In the genomic region with DNA sequence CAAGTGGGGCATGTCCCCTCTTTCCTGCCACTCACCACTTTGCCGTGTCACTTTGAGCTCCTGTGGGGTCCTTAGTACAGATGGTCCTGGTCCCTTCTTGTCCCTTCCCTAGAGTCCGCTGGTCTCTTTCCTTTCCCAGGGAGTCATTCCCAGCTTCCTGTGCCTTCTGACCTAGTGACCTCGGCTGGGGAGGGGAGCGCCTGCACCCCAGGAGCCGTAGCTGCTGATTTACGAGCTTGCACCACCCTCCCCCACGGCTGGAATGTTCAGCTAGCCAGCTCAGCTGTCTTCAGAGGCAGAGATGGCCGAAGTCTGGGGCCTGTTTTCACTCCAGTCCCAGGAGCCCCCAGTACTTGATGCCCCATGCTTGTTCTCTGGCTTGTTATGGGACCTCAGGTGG, we compare ENCODE assay signal across 8 mouse cellular contexts. TPM values are rescaled to one million over a fixed set of nuclear protein-coding genes. Genes with fewer than 3 reads are reported as not detected.
DNase-seq lines count a peak whose midpoint lies in the region; ATAC-seq lines count a peak whose summit lies in the region.

No protein-coding gene starts in this region.

- H3K36me3 ChIP-seq in embryonic facial prominence, embryonic 11.5 days (replicated peaks; ENCODE audit: control insufficient read depth, insufficient read depth, low read depth, low read length): no peaks in the 10 kb centered on the region
- no peaks in the 10 kb centered on the region for H3K36me3 ChIP-seq in liver, embryonic 16.5 days (ENCODE audit: control insufficient read depth, insufficient read depth)
- H3K36me3 ChIP-seq in midbrain, embryonic 13.5 days: no peaks in the 10 kb centered on the region
- no peaks in the 10 kb centered on the region for H3K36me3 ChIP-seq in forebrain, embryonic 13.5 days (ENCODE audit: poor library complexity, severe bottlenecking)

- H3K27me3 ChIP-seq in embryonic facial prominence, embryonic 11.5 days (ENCODE audit: control insufficient read depth, insufficient read depth, low read length): no peaks in the 10 kb centered on the region
- no peaks in the 10 kb centered on the region for H3K27me3 ChIP-seq in liver, embryonic 16.5 days (ENCODE audit: control insufficient read depth, insufficient read depth, low read depth, low read length)
- peaks cover 62% of the 10 kb centered on the region for H3K27me3 ChIP-seq in midbrain, embryonic 13.5 days
- peaks cover 50% of the 10 kb centered on the region for H3K27me3 ChIP-seq in forebrain, embryonic 13.5 days

- H3K4me3 ChIP-seq in embryonic facial prominence, embryonic 11.5 days (ENCODE audit: low read depth, low read length): no peak overlapping the region
- H3K4me3 ChIP-seq in liver, embryonic 16.5 days (ENCODE audit: low read depth, low read length): no peak overlapping the region
- no peak overlapping the region for H3K4me3 ChIP-seq in midbrain, embryonic 13.5 days (replicated peaks)
- no peak overlapping the region for H3K4me3 ChIP-seq in forebrain, embryonic 13.5 days

- H3K4me2 ChIP-seq in embryonic facial prominence, embryonic 11.5 days (ENCODE audit: low read depth, low read length): no peak overlapping the region
- peak overlapping the region; percentile 45 for H3K4me2 ChIP-seq in liver, embryonic 16.5 days (ENCODE audit: low read depth, low read length)
- H3K4me2 ChIP-seq in midbrain, embryonic 13.5 days (replicated peaks): no peak overlapping the region
- H3K4me2 ChIP-seq in forebrain, embryonic 13.5 days: no peak overlapping the region

- H3K9ac ChIP-seq in embryonic facial prominence, embryonic 11.5 days (replicated peaks; ENCODE audit: low read length): no peak overlapping the region
- H3K9ac ChIP-seq in liver, embryonic 16.5 days (ENCODE audit: low read depth, low read length): no peak overlapping the region
- H3K9ac ChIP-seq in midbrain, embryonic 13.5 days (replicated peaks): no peak overlapping the region
- no peak overlapping the region for H3K9ac ChIP-seq in forebrain, embryonic 13.5 days

- DNase-seq in R1 (ENCODE audit: low read depth, low spot score): peak; percentile 94
- DNase-seq in embryonic facial prominence, embryonic 11.5 days (ENCODE audit: low spot score): peak; percentile 55
- peak; percentile 93 for DNase-seq in kidney, adult 11 months
- DNase-seq in left cerebral cortex, adult 11 months (ENCODE audit: low spot score): no peak
- DNase-seq in layer of hippocampus, adult 11-12 months (ENCODE audit: low spot score): no peak

- H3K4me1 ChIP-seq in embryonic facial prominence, embryonic 11.5 days (ENCODE audit: control insufficient read depth, insufficient read depth, low read length): peaks cover 5% of the 10 kb centered on the region
- peaks cover 37% of the 10 kb centered on the region for H3K4me1 ChIP-seq in liver, embryonic 16.5 days (ENCODE audit: control insufficient read depth, low read depth, low read length)
- H3K4me1 ChIP-seq in midbrain, embryonic 13.5 days (replicated peaks): peaks cover 9% of the 10 kb centered on the region
- peaks cover 12% of the 10 kb centered on the region; the same call in 1 of the 2 replicates for H3K4me1 ChIP-seq in forebrain, embryonic 13.5 days

- no peak overlapping the region for H3K27ac ChIP-seq in embryonic facial prominence, embryonic 11.5 days (replicated peaks; ENCODE audit: low read depth, low read length)
- H3K27ac ChIP-seq in liver, embryonic 16.5 days (ENCODE audit: low read length): peak overlapping the region; percentile 86
- no peak overlapping the region for H3K27ac ChIP-seq in midbrain, embryonic 13.5 days
- no peak overlapping the region for H3K27ac ChIP-seq in forebrain, embryonic 13.5 days

- no peak for ATAC-seq in embryonic facial prominence, embryonic 11.5 days (replicated peaks; ENCODE audit: insufficient number of reproducible peaks, low FRiP score, low TSS enrichment, low read depth)
- ATAC-seq in liver, embryonic 16.5 days (ENCODE audit: low read depth): peak; percentile 74
- no peak for ATAC-seq in midbrain, embryonic 13.5 days
- no peak for ATAC-seq in forebrain, embryonic 13.5 days

- 5% methylated on average over 8 of the region's 8 CpGs for whole genome bisulfite sequencing in embryonic facial prominence, embryonic 11.5 days
- 53% methylated on average over 8 of the region's 8 CpGs for WGBS in liver, embryonic 16.5 days (ENCODE audit: insufficient replicate concordance)
- 20% methylated on average over 8 of the region's 8 CpGs for WGBS in midbrain, embryonic 13.5 days
- 19% methylated on average over 8 of the region's 8 CpGs for WGBS in forebrain, embryonic 13.5 days

- no peaks in the 10 kb centered on the region for H3K9me3 ChIP-seq in embryonic facial prominence, embryonic 11.5 days (replicated peaks; ENCODE audit: control insufficient read depth, low read length)
- H3K9me3 ChIP-seq in liver, embryonic 16.5 days (replicated peaks; ENCODE audit: control insufficient read depth, low read length): no peaks in the 10 kb centered on the region
- no peaks in the 10 kb centered on the region for H3K9me3 ChIP-seq in midbrain, embryonic 13.5 days
- no peaks in the 10 kb centered on the region for H3K9me3 ChIP-seq in forebrain, embryonic 13.5 days (replicated peaks)

RNA-seq across cellular contexts. Expression of a gene that starts 8.7 kb away (rescaled TPM):
- 4.9 and 7.5 TPM in 2 replicates for polyA plus RNA-seq in embryonic facial prominence, embryonic 11.5 days (2014; fragmentation: Nextera tagmentation; extraction: Ambion mirVana)
- 14.4 and 15.6 TPM in 2 replicates for polyA plus RNA-seq in liver, embryonic 16.5 days (2015; fragmentation: Nextera tagmentation; extraction: Ambion mirVana)
- polyA plus RNA-seq in midbrain, embryonic 13.5 days (2015; fragmentation: Nextera tagmentation; extraction: Ambion mirVana): 0.66 and 0.76 TPM in 2 replicates
- polyA plus RNA-seq in forebrain, embryonic 13.5 days (2015; fragmentation: Nextera tagmentation; extraction: Ambion mirVana): 0.68 and 1.2 TPM in 2 replicates

RNA-seq across cellular contexts. Expression of a gene that starts 18.0 kb away (rescaled TPM):
- 19.8 and 22.2 TPM in 2 replicates for polyA plus RNA-seq in embryonic facial prominence, embryonic 11.5 days (2014; fragmentation: Nextera tagmentation; extraction: Ambion mirVana)
- polyA plus RNA-seq in liver, embryonic 16.5 days (2015; fragmentation: Nextera tagmentation; extraction: Ambion mirVana): 10.2 and 12.4 TPM in 2 replicates
- 24.8 and 25.8 TPM in 2 replicates for polyA plus RNA-seq in midbrain, embryonic 13.5 days (2015; fragmentation: Nextera tagmentation; extraction: Ambion mirVana)
- 23.2 and 23.9 TPM in 2 replicates for polyA plus RNA-seq in forebrain, embryonic 13.5 days (2015; fragmentation: Nextera tagmentation; extraction: Ambion mirVana)

RNA-seq across cellular contexts. Expression of a gene that starts 19.1 kb away (rescaled TPM):
- 11.9 TPM in 2 replicates for polyA plus RNA-seq in embryonic facial prominence, embryonic 11.5 days (2014; fragmentation: Nextera tagmentation; extraction: Ambion mirVana)
- polyA plus RNA-seq in liver, embryonic 16.5 days (2015; fragmentation: Nextera tagmentation; extraction: Ambion mirVana): 5.1 and 6.1 TPM in 2 replicates
- polyA plus RNA-seq in midbrain, embryonic 13.5 days (2015; fragmentation: Nextera tagmentation; extraction: Ambion mirVana): 10.3 and 12.3 TPM in 2 replicates
- 10.7 and 13.3 TPM in 2 replicates for polyA plus RNA-seq in forebrain, embryonic 13.5 days (2015; fragmentation: Nextera tagmentation; extraction: Ambion mirVana)

RNA-seq across cellular contexts. Expression of a gene that starts 25.7 kb away (rescaled TPM):
- 0.07 and 0.31 TPM in 2 replicates for polyA plus RNA-seq in embryonic facial prominence, embryonic 11.5 days (2014; fragmentation: Nextera tagmentation; extraction: Ambion mirVana)
- polyA plus RNA-seq in liver, embryonic 16.5 days (2015; fragmentation: Nextera tagmentation; extraction: Ambion mirVana): 0.34 and 1.5 TPM in 2 replicates
- 0.08 and 0.27 TPM in 2 replicates for polyA plus RNA-seq in midbrain, embryonic 13.5 days (2015; fragmentation: Nextera tagmentation; extraction: Ambion mirVana)
- polyA plus RNA-seq in forebrain, embryonic 13.5 days (2015; fragmentation: Nextera tagmentation; extraction: Ambion mirVana): 0.21 TPM in 1 of 2 replicates, not detected in the other

Comparison
In these comparisons a context has a peak if more than half of its experiments do, and no peak if none do; other contexts are left out.
1. DNase-seq: peak in R1 (single experiment), embryonic facial prominence, embryonic 11.5 days (single experiment) and kidney, adult 11 months (single experiment); none in left cerebral cortex, adult 11 months (single experiment) and layer of hippocampus, adult 11-12 months (single experiment).